Mouse (Mus musculus) lung, adult 2 months (tissue): ENCODE results near the gene Duox1.

Experiments used
- CTCF ChIP-seq: fragments of 200-500 bp; IDR thresholded peaks from 2 replicates; pipeline ENCODE4 v1.5.1; 2011; ENCODE audit warnings: mild to moderate bottlenecking, low read length, control low read depth; ENCODE audit not compliant: insufficient read depth
- POLR2A ChIP-seq: fragments of 200-500 bp; IDR thresholded peaks from 2 replicates; pipeline ENCODE4 v1.6.1; 2011; ENCODE audit warnings: low read depth, mild to moderate bottlenecking, control low read depth, low read length, borderline replicate concordance; ENCODE audit errors: extremely low read depth

GRCm38 (mm10) chr2:122324586-122324985 lies 9.1 kb downstream of the Duox1 start:
- TF ChIP-seq CTCF (no peak), POLR2A (no peak)
